ENCODE assay signal across 7 mouse cellular contexts in genomic region chr10:80329273-80330081, GRCm38 (mm10). TPM values are rescaled to one million over a fixed set of nuclear protein-coding genes. Genes with fewer than 3 reads are reported as not detected.
DNase-seq lines count a peak whose midpoint lies in the region; ATAC-seq lines count a peak whose summit lies in the region.

Pcsk4 (minus strand) TSS chr10:80329498.
Reep6 (plus strand) TSS chr10:80329953.

- intact Hi-C loops in gastrocnemius, postnatal 36 days (cut with DNase I), result loop anchor here (1.0 kb wide), 1 partner anchor 38 kb away; no protein-coding TSS in a partner anchor
- intact Hi-C loops in left cerebral cortex, postnatal 25 days (cut with DNase I), result no loop called here

- H3K36me3 ChIP-seq in intestine, embryonic 15.5 days, result 0 out of 2 replicates have a peak, but pooled peaks cover 2% of the 10 kb centered on the region
- H3K36me3 ChIP-seq in midbrain, embryonic 11.5 days (ENCODE audit: control insufficient read depth, insufficient read depth, low read length), result no peaks in the 10 kb centered on the region

- H3K4me2 ChIP-seq in intestine, embryonic 15.5 days (replicated peaks), result peak within 1 kb of the TSS; percentile 93
- H3K4me2 ChIP-seq in midbrain, embryonic 11.5 days, result peak within 1 kb of the TSS; percentile 63

- H3K4me3 ChIP-seq in intestine, embryonic 15.5 days (replicated peaks), result peak within 1 kb of the TSS; percentile 53
- peak within 1 kb of the TSS; percentile 41 for H3K4me3 ChIP-seq in midbrain, embryonic 11.5 days (ENCODE audit: low read depth, low read length)

- 3% methylated on average over 36 of the region's 36 CpGs for WGBS in intestine, embryonic 15.5 days
- WGBS in midbrain, embryonic 11.5 days, result 3% methylated on average over 36 of the region's 36 CpGs

- peak within 1 kb of the TSS; percentile 58 for H3K9ac ChIP-seq in intestine, embryonic 15.5 days
- H3K9ac ChIP-seq in midbrain, embryonic 11.5 days (ENCODE audit: low read length), result peak within 1 kb of the TSS; percentile 35; the same call in 1 of the 2 replicates

- H3K4me1 ChIP-seq in intestine, embryonic 15.5 days (replicated peaks), result peaks cover 40% of the 10 kb centered on the region
- H3K4me1 ChIP-seq in midbrain, embryonic 11.5 days (ENCODE audit: control insufficient read depth, insufficient read depth, low read length), result peaks cover 8% of the 10 kb centered on the region

- peak within 1 kb of the TSS; percentile 84 for H3K27ac ChIP-seq in intestine, embryonic 15.5 days
- H3K27ac ChIP-seq in midbrain, embryonic 11.5 days (ENCODE audit: low read depth, low read length), result no peak within 1 kb of the TSS

- no peaks in the 10 kb centered on the region for H3K9me3 ChIP-seq in intestine, embryonic 15.5 days
- H3K9me3 ChIP-seq in midbrain, embryonic 11.5 days (ENCODE audit: control insufficient read depth, low read length), result no peaks in the 10 kb centered on the region

- ATAC-seq in intestine, embryonic 15.5 days, result peak; percentile 91
- peak; percentile 97 for ATAC-seq in midbrain, embryonic 11.5 days (ENCODE audit: low FRiP score)

- H3K27me3 ChIP-seq in intestine, embryonic 15.5 days (replicated peaks), result no peaks in the 10 kb centered on the region
- H3K27me3 ChIP-seq in midbrain, embryonic 11.5 days (ENCODE audit: control insufficient read depth, insufficient read depth, low read length), result peaks cover 8% of the 10 kb centered on the region; the same call in 1 of the 2 replicates

- DNase-seq in adrenal gland, adult 2 months, result peak; percentile 96
- peak; percentile 94 for DNase-seq in embryo, embryonic 11.5 days (ENCODE audit: low read depth, low spot score)
- DNase-seq in gastrocnemius, postnatal 36 days, result peak; percentile 90 to 94
- DNase-seq in left cerebral cortex, postnatal 25 days (ENCODE audit: low spot score in 2 of 2), result peak; percentile 95 to 97
- peak; percentile 99 for DNase-seq in midbrain, embryonic 11.5 days (ENCODE audit: low spot score, missing footprints)
- DNase-seq in skeletal muscle tissue, adult 2 months (ENCODE audit: low read depth, low spot score), result peak; percentile 98

RNA-seq across cellular contexts. Expression of gene Pcsk4, which starts in this region (rescaled TPM):
- 1 to 10 TPM; 1.8 to 3.4 TPM for total RNA-seq in adrenal gland, adult 2 months (2021)
- 15.9 and 19.6 TPM in 2 replicates for polyA plus RNA-seq in adrenal gland, adult 2 months (2012; rRNA removed)
- total RNA-seq in gastrocnemius, postnatal 36 days (2021), result 1 to 10 TPM; 1.1 to 2.0 TPM
- polyA plus RNA-seq in intestine, embryonic 15.5 days (2015; fragmentation: Nextera tagmentation; extraction: Ambion mirVana), result 8.1 and 8.8 TPM in 2 replicates
- 1 to 10 TPM; 4.5 to 4.6 TPM for total RNA-seq in left cerebral cortex, postnatal 25 days (2021)
- 1.5 and 1.8 TPM in 2 replicates for polyA plus RNA-seq in midbrain, embryonic 11.5 days (2014; fragmentation: Nextera tagmentation; extraction: Ambion mirVana)

RNA-seq across cellular contexts. Expression of gene Reep6, which starts in this region (rescaled TPM):
- 10 to 100 TPM; 11.1 to 15.6 TPM for total RNA-seq in adrenal gland, adult 2 months (2021)
- 11.3 and 15.7 TPM in 2 replicates for polyA plus RNA-seq in adrenal gland, adult 2 months (2012; rRNA removed)
- 1 to 10 TPM; 1.3 to 1.5 TPM for total RNA-seq in gastrocnemius, postnatal 36 days (2021)
- polyA plus RNA-seq in intestine, embryonic 15.5 days (2015; fragmentation: Nextera tagmentation; extraction: Ambion mirVana), result 132 and 159 TPM in 2 replicates
- 10 to 100 TPM; 10.5 to 11.2 TPM for total RNA-seq in left cerebral cortex, postnatal 25 days (2021)
- polyA plus RNA-seq in midbrain, embryonic 11.5 days (2014; fragmentation: Nextera tagmentation; extraction: Ambion mirVana), result 4.0 and 4.5 TPM in 2 replicates

Comparison
In these comparisons a context has a peak if more than half of its experiments do, and no peak if none do; other contexts are left out.
1. RNA of gene Reep6 (total RNA-seq): 11.1 to 15.6 TPM in adrenal gland, adult 2 months and 10.5 to 11.2 TPM in left cerebral cortex, postnatal 25 days; 1.3 to 1.5 TPM in gastrocnemius, postnatal 36 days; every median in the first group is over 4 times any median in the second.
2. Peak in every context shown above with its lines, with median percentiles within 50 percentile points of each other: DNase-seq.